23 mouse cellular contexts compared by ENCODE assay signal in genomic region chr9:23128018-23128369, GRCm38 (mm10).
DNase-seq lines count a peak whose midpoint lies in the region; ATAC-seq lines count a peak whose summit lies in the region.
"Had no signal": no experiment of that assay in that cellular context is flagged by ENCODE, and none has a peak within 500 bp of the region (broad histone marks: within the 10 kb centered on the region; RNA-seq: fewer than 3 reads in every experiment).

No protein-coding gene starts in this region.

- no peaks in the 10 kb centered on the region for H3K27me3 ChIP-seq in forebrain, embryonic 12.5 days
- H3K27me3 ChIP-seq in forebrain, embryonic 14.5 days (replicated peaks; ENCODE audit: control insufficient read depth, insufficient read depth, low read length) = no peaks in the 10 kb centered on the region
- H3K27me3 ChIP-seq in midbrain, embryonic 14.5 days (ENCODE audit: control insufficient read depth, insufficient read depth, low read length) = no peaks in the 10 kb centered on the region
- H3K27me3 ChIP-seq in midbrain, embryonic 11.5 days (ENCODE audit: control insufficient read depth, insufficient read depth, low read length) = no peaks in the 10 kb centered on the region
- no peaks in the 10 kb centered on the region for H3K27me3 ChIP-seq in hindbrain, embryonic 13.5 days
- H3K27me3 ChIP-seq in midbrain, embryonic 16.5 days (ENCODE audit: control insufficient read depth, insufficient read depth, low read depth, low read length) = no peaks in the 10 kb centered on the region
- H3K27me3 ChIP-seq: embryonic facial prominence, embryonic 15.5 days; neural tube, embryonic 13.5 days had no signal

- peaks cover 25% of the 10 kb centered on the region for H3K4me1 ChIP-seq in forebrain, embryonic 12.5 days
- peaks cover 14% of the 10 kb centered on the region; the same call in 1 of the 2 replicates for H3K4me1 ChIP-seq in forebrain, embryonic 14.5 days (ENCODE audit: control insufficient read depth, insufficient read depth, low read length)
- H3K4me1 ChIP-seq in midbrain, embryonic 14.5 days (ENCODE audit: control insufficient read depth, insufficient read depth, low read length) = peaks cover 16% of the 10 kb centered on the region
- peaks cover 12% of the 10 kb centered on the region for H3K4me1 ChIP-seq in midbrain, embryonic 11.5 days (ENCODE audit: control insufficient read depth, insufficient read depth, low read length)
- peaks cover 24% of the 10 kb centered on the region for H3K4me1 ChIP-seq in hindbrain, embryonic 13.5 days (replicated peaks)
- peaks cover 20% of the 10 kb centered on the region for H3K4me1 ChIP-seq in midbrain, embryonic 16.5 days (ENCODE audit: control insufficient read depth, insufficient read depth, low read length)

- H3K4me2 ChIP-seq in forebrain, embryonic 12.5 days = no peak overlapping the region
- no peak overlapping the region for H3K4me2 ChIP-seq in forebrain, embryonic 14.5 days (ENCODE audit: low read length)
- no peak overlapping the region for H3K4me2 ChIP-seq in midbrain, embryonic 14.5 days (ENCODE audit: low read length)
- H3K4me2 ChIP-seq in midbrain, embryonic 11.5 days = no peak overlapping the region
- H3K4me2 ChIP-seq in hindbrain, embryonic 13.5 days = no peak overlapping the region
- no peak overlapping the region for H3K4me2 ChIP-seq in midbrain, embryonic 16.5 days (ENCODE audit: low read length)
- H3K4me2 ChIP-seq: embryonic facial prominence, embryonic 15.5 days; lung, embryonic 14.5 days; neural tube, embryonic 13.5 days had no signal

- peak overlapping the region; percentile 16; the same call in 1 of the 2 replicates for H3K27ac ChIP-seq in forebrain, embryonic 12.5 days
- H3K27ac ChIP-seq in forebrain, embryonic 14.5 days (ENCODE audit: low read depth, low read length) = no peak overlapping the region
- H3K27ac ChIP-seq in midbrain, embryonic 14.5 days (replicated peaks; ENCODE audit: low read depth, low read length) = peak overlapping the region; percentile 65
- H3K27ac ChIP-seq in midbrain, embryonic 11.5 days (ENCODE audit: low read depth, low read length) = no peak overlapping the region
- H3K27ac ChIP-seq in hindbrain, embryonic 13.5 days = peak overlapping the region; percentile 70
- H3K27ac ChIP-seq in midbrain, embryonic 16.5 days (ENCODE audit: low read length) = peak overlapping the region; percentile 80
- H3K27ac ChIP-seq: embryonic facial prominence, embryonic 15.5 days; heart, adult 2 months; liver, embryonic 14.5 days; neural tube, embryonic 13.5 days had no signal

- no peak; the same call in 1 of the 2 replicates for ATAC-seq in forebrain, embryonic 12.5 days (ENCODE audit: low FRiP score)
- ATAC-seq in forebrain, embryonic 14.5 days = no peak
- ATAC-seq in midbrain, embryonic 14.5 days (ENCODE audit: low FRiP score, low TSS enrichment) = no peak
- ATAC-seq in midbrain, embryonic 11.5 days (ENCODE audit: low FRiP score) = no peak
- ATAC-seq in hindbrain, embryonic 13.5 days (ENCODE audit: low FRiP score) = no peak
- peak; percentile 63 for ATAC-seq in midbrain, embryonic 16.5 days
- ATAC-seq: inflammation-experienced regulatory T-cells, adult 6 months had no signal

- H3K36me3 ChIP-seq in forebrain, embryonic 12.5 days (replicated peaks) = no peaks in the 10 kb centered on the region
- no peaks in the 10 kb centered on the region for H3K36me3 ChIP-seq in forebrain, embryonic 14.5 days (ENCODE audit: control insufficient read depth, insufficient read depth, low read length)
- H3K36me3 ChIP-seq in midbrain, embryonic 14.5 days (ENCODE audit: control insufficient read depth, insufficient read depth, low read length) = no peaks in the 10 kb centered on the region
- H3K36me3 ChIP-seq in midbrain, embryonic 11.5 days (ENCODE audit: control insufficient read depth, insufficient read depth, low read length) = no peaks in the 10 kb centered on the region
- H3K36me3 ChIP-seq in hindbrain, embryonic 13.5 days = no peaks in the 10 kb centered on the region
- H3K36me3 ChIP-seq in midbrain, embryonic 16.5 days (ENCODE audit: control insufficient read depth, insufficient read depth, low read length) = no peaks in the 10 kb centered on the region
- H3K36me3 ChIP-seq: embryonic facial prominence, embryonic 15.5 days; neural tube, embryonic 13.5 days had no signal

- WGBS in forebrain, embryonic 12.5 days = 67% methylated on average over 2 of the region's 2 CpGs
- WGBS in forebrain, embryonic 14.5 days = 64% methylated on average over 2 of the region's 2 CpGs
- 71% methylated on average over 2 of the region's 2 CpGs for WGBS in midbrain, embryonic 14.5 days
- WGBS in midbrain, embryonic 11.5 days = 80% methylated on average over 2 of the region's 2 CpGs
- 75% methylated on average over 2 of the region's 2 CpGs for WGBS in hindbrain, embryonic 13.5 days
- WGBS in midbrain, embryonic 16.5 days = 64% methylated on average over 2 of the region's 2 CpGs

- no peak overlapping the region for H3K4me3 ChIP-seq in forebrain, embryonic 12.5 days (replicated peaks)
- H3K4me3 ChIP-seq in forebrain, embryonic 14.5 days (ENCODE audit: low read depth, low read length) = no peak overlapping the region
- no peak overlapping the region for H3K4me3 ChIP-seq in midbrain, embryonic 14.5 days (replicated peaks; ENCODE audit: low read depth, low read length)
- H3K4me3 ChIP-seq in midbrain, embryonic 11.5 days (ENCODE audit: low read depth, low read length) = no peak overlapping the region
- no peak overlapping the region for H3K4me3 ChIP-seq in hindbrain, embryonic 13.5 days
- H3K4me3 ChIP-seq in midbrain, embryonic 16.5 days (ENCODE audit: low read depth, low read length) = no peak overlapping the region
- H3K4me3 ChIP-seq: embryonic facial prominence, embryonic 15.5 days; heart, adult 2 months; neural tube, embryonic 13.5 days had no signal

- H3K9ac ChIP-seq in forebrain, embryonic 12.5 days = no peak overlapping the region
- H3K9ac ChIP-seq in forebrain, embryonic 14.5 days (ENCODE audit: low read length) = no peak overlapping the region
- no peak overlapping the region for H3K9ac ChIP-seq in midbrain, embryonic 14.5 days (replicated peaks; ENCODE audit: low read length)
- no peak overlapping the region for H3K9ac ChIP-seq in midbrain, embryonic 11.5 days (ENCODE audit: low read length)
- H3K9ac ChIP-seq in hindbrain, embryonic 13.5 days = no peak overlapping the region
- H3K9ac ChIP-seq in midbrain, embryonic 16.5 days (ENCODE audit: low read depth, low read length) = no peak overlapping the region
- H3K9ac ChIP-seq: embryonic facial prominence, embryonic 15.5 days; liver, embryonic 14.5 days; lung, embryonic 14.5 days; neural tube, embryonic 13.5 days had no signal

- DNase-seq in forebrain, embryonic 14.5 days (ENCODE audit: low spot score) = no peak
- DNase-seq in midbrain, embryonic 14.5 days = no peak
- DNase-seq in midbrain, embryonic 11.5 days (ENCODE audit: low spot score, missing footprints) = no peak
- no peak for DNase-seq in gastrocnemius, adult 8-10 months (ENCODE audit: low spot score in 2 of 2)
- no peak for DNase-seq in left cerebral cortex, adult 9 months (ENCODE audit: low spot score in 2 of 2)
- DNase-seq: adrenal gland, postnatal 14 days; cerebellum, adult 2 months; cerebellum, postnatal 25 days; gastrocnemius, postnatal 25 days; heart, adult 2 months; kidney, adult 8-10 months; kidney, postnatal 10 days; lung, postnatal 4 days; thymus, adult 18-20 months; thymus, postnatal 36 days had no signal

- no peaks in the 10 kb centered on the region for H3K9me3 ChIP-seq in forebrain, embryonic 12.5 days
- no peaks in the 10 kb centered on the region for H3K9me3 ChIP-seq in forebrain, embryonic 14.5 days (replicated peaks; ENCODE audit: control insufficient read depth, low read length)
- no peaks in the 10 kb centered on the region for H3K9me3 ChIP-seq in midbrain, embryonic 14.5 days (ENCODE audit: control insufficient read depth, low read length)
- no peaks in the 10 kb centered on the region for H3K9me3 ChIP-seq in midbrain, embryonic 11.5 days (ENCODE audit: control insufficient read depth, low read length)
- H3K9me3 ChIP-seq in hindbrain, embryonic 13.5 days = no peaks in the 10 kb centered on the region
- no peaks in the 10 kb centered on the region for H3K9me3 ChIP-seq in midbrain, embryonic 16.5 days (replicated peaks; ENCODE audit: control insufficient read depth, low read length, poor library complexity, severe bottlenecking)
- H3K9me3 ChIP-seq: embryonic facial prominence, embryonic 15.5 days; neural tube, embryonic 13.5 days had no signal

Comparison
In these comparisons a context has a peak if more than half of its experiments do, and no peak if none do; other contexts are left out.
1. H3K27ac ChIP-seq: peak in forebrain, embryonic 12.5 days (single experiment), midbrain, embryonic 14.5 days (single experiment), hindbrain, embryonic 13.5 days (single experiment) and midbrain, embryonic 16.5 days (single experiment); none in forebrain, embryonic 14.5 days (single experiment) and midbrain, embryonic 11.5 days (single experiment).